Mouse (Mus musculus): ENCODE measurements at regions not wholly inside any gene's neighbourhood (a gene's known extent, or its start where the extent isn't known, plus 50 kb on each side); places are given as distances from the start of the nearest gene placed in this dataset.

GRCm38 (mm10) chr13:113736468-113736867 lies 57.8 kb upstream of the Arl15 start:
- TF ChIP-seq HCFC1 (IDR thresholded peaks at IDR 0.05; ENCODE audit: low read depth, low read length) (no peak), RAD21 (IDR thresholded peaks at IDR 0.05; ENCODE audit: low read depth, low read length) (no peak), ZNF384 (IDR thresholded peaks at IDR 0.05; ENCODE audit: low read depth, low read length) (no peak), USF1 (IDR thresholded peaks at IDR 0.05; ENCODE audit: low read depth, low read length) (no peak), POLR2A (IDR thresholded peaks at IDR 0.05; ENCODE audit: low read depth, low read length) (no peak), CTCF (conservative IDR thresholded peaks at IDR 0.05 in 1 of 2, IDR thresholded peaks at IDR 0.05 in 1 of 2; ENCODE audit: low read depth in 2 of 2, low read length in 2 of 2) (no peak), MEF2A (IDR thresholded peaks at IDR 0.05; ENCODE audit: borderline replicate concordance, low read depth, low read length) (no peak), GABPA (IDR thresholded peaks at IDR 0.05; ENCODE audit: insufficient replicate concordance, low read depth, low read length) (no peak), EP300 (IDR thresholded peaks at IDR 0.05; ENCODE audit: low read length) (no peak), TBP (conservative IDR thresholded peaks at IDR 0.05; ENCODE audit: low read depth, low read length) (no peak), MAFK (IDR thresholded peaks at IDR 0.05; ENCODE audit: insufficient replicate concordance, low read length) (no peak), ZC3H11A (IDR thresholded peaks at IDR 0.05; ENCODE audit: low read depth, low read length) (no peak), TCF12 (IDR thresholded peaks at IDR 0.05; ENCODE audit: low read depth, low read length) (no peak), E2F4 (IDR thresholded peaks at IDR 0.05; ENCODE audit: insufficient replicate concordance, low read depth, low read length) (no peak)

Measured in CH12.LX (cell line).